Mouse (Mus musculus): ENCODE data around the gene Fads2. TPM values are rescaled to one million over a fixed set of nuclear protein-coding genes. Genes with fewer than 3 reads are reported as not detected.

Gene Fads2
- total RNA-seq, 2 experiments from 2014 or later, result 1.7 to 4.1 TPM

- DNase-seq, result no peak
- TF ChIP-seq CTCF (IDR thresholded peaks at IDR 0.05), result no peak
Observed at GRCm38 (mm10) chr19:10096371-10096876, 5.1 kb downstream of the Fads2 start.

GRCm38 (mm10) chr19:10094695-10095094, 6.9 kb downstream of the Fads2 start:
- no peak for DNase-seq
- no peak for TF ChIP-seq CTCF (IDR thresholded peaks at IDR 0.05)
- Histone ChIP-seq H3K27ac (no peak overlapping the region), H3K4me3 (no peak overlapping the region)
- intact Hi-C loops (cut with DNase I), result no loop called here

More at GRCm38 (mm10) chr19:10096371-10096876, 5.1 kb downstream of the Fads2 start:
- intact Hi-C loops (cut with DNase I), result no loop called here
- Histone ChIP-seq H3K27ac (no peak overlapping the region), H3K4me3 (no peak overlapping the region)

DNA sequence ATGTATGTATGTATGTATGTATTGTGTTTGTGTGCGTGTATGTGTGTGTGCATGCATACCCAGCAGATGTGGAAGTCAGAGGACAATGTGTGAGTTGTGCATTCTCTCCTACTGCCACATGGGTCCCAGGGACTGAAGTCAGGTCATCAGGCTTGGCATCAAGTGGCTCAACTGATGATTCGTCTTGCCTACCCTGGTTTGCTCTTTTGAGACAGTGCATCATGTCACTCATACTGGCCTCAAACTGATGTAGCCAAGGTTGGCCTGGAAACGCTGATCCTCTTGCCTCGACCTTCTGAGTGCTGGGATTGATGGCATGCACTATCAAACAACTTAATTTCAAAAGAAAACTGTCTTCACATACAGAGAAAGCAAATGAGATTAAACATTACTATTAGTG, 7.7 kb downstream of the Fads2 start:
- intact Hi-C loops (cut with DNase I), result no loop called here
- H3K27ac ChIP-seq, result no peak overlapping the region
- no peak overlapping the region for H3K4me3 ChIP-seq
- no peak for DNase-seq
- TF ChIP-seq CTCF (IDR thresholded peaks at IDR 0.05), result no peak

DNA sequence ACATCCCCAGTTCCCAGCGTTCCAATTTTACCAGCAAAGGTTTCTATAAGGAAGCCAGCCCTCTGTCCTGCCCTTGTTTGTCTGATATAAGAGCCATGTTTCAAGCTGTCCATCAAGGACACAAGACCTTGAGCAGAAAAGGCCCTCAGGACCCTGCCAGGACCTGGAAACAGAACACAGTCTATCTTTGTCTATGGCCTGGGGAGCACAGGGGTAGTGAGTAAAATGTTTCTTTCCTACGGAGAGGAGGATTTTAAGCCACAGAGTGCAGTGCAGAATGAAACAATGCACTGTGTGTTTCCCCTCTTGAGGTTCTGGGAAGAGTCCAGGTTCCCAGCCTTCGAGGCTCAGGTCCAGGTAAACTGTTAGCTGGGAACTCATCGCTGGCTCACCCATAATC, 14.6 kb downstream of the Fads2 start:
- no peak overlapping the region for H3K27ac ChIP-seq
- intact Hi-C loops (cut with DNase I), result no loop called here
- H3K4me3 ChIP-seq, result no peak overlapping the region
- no peak for DNase-seq
- TF ChIP-seq CTCF (IDR thresholded peaks at IDR 0.05), result no peak

GRCm38 (mm10) chr19:10085454-10085853, 16.1 kb downstream of the Fads2 start:
- Histone ChIP-seq H3K27ac (no peak overlapping the region), H3K4me3 (no peak overlapping the region)
- intact Hi-C loops (cut with DNase I), result no loop called here
- TF ChIP-seq CTCF (IDR thresholded peaks at IDR 0.05), result no peak
- DNase-seq, result no peak

DNA sequence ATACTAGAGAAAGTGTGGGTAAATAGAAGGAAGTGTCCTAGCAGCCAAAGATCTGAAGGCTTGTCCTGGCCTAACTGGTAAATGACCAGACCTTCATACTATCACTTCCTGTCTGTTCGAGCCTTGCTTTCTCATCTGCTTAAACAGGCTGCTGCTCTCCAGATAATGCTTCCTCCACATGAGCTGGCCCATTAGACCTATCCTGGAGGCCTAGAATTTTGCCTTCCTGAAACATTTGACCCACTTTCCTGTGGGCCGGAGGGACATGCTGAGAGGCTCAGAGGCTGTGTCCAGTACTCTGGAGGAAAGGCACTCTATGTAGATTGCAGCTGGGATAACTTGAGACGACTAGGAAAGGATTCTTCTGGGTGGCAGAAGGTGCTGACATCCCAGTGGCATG, 19.4 kb downstream of the Fads2 start:
- TF ChIP-seq CTCF (IDR thresholded peaks at IDR 0.05), result no peak
- H3K27ac ChIP-seq, result peak overlapping the region; percentile 44
- no peak overlapping the region for H3K4me3 ChIP-seq
- intact Hi-C loops (cut with DNase I), result no loop called here
- DNase-seq, result no peak

GRCm38 (mm10) chr19:10080384-10080783, 21.2 kb downstream of the Fads2 start:
- intact Hi-C loops (cut with DNase I), result no loop called here
- no peak overlapping the region for H3K4me3 ChIP-seq
- no peak for DNase-seq
- no peak for TF ChIP-seq CTCF (IDR thresholded peaks at IDR 0.05)
- H3K27ac ChIP-seq, result no peak overlapping the region

GRCm38 (mm10) chr19:10078392-10078791, 23.2 kb downstream of the Fads2 start:
- TF ChIP-seq CTCF (IDR thresholded peaks at IDR 0.05), result no peak
- DNase-seq, result no peak
- no peak overlapping the region for H3K4me3 ChIP-seq
- H3K27ac ChIP-seq, result no peak overlapping the region
- intact Hi-C loops (cut with DNase I), result no loop called here

DNA sequence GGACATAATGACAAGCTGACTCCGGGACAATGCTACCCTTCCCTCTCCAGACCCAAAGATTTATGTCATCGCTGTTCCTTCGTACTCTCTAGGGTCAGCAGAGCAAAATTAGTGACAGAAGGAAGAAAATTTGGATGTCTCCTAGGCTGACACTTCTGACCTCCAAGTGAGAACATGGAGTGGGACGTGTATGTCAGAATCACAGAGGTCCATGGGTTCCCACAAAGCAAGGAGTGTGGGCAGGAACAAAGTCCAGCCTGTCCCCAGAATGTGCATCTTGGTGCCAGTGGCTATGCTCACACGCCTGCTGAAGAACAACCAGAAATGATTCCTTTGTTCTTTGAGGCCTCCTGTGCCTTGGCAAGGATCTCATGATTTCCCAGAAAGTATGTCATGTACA, 28.4 kb downstream of the Fads2 start:
- no peak for DNase-seq
- intact Hi-C loops (cut with DNase I), result no loop called here
- Histone ChIP-seq H3K27ac (no peak overlapping the region), H3K4me3 (no peak overlapping the region)
- no peak for TF ChIP-seq CTCF (IDR thresholded peaks at IDR 0.05)

- H3K27ac ChIP-seq, result peak overlapping the region; percentile 40; the same call in 1 of the 2 replicates
- intact Hi-C loops (cut with DNase I), result no loop called here
Observed at GRCm38 (mm10) chr19:10071892-10072291, 29.7 kb downstream of the Fads2 start.

DNA sequence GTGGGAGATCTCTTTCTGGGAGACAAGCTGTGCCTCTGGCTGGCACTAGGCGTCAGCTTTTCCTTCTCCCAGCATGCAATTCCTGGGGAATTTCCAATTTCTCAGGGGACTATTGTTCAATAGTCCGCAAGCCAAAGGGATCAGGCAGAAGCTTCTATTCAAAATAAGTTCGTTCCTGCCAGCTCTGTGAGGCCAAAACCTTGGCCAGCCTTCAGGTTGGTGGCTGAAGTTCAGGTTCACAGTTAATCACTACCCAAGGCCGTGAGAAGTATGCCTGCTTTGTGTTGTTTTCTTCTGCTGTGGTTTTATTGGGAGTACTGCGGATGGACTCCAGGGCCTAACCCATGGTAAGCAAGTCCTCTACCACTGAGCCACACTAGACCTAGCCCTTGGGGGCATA, 30.4 kb downstream of the Fads2 start:
- no peak for DNase-seq
- Histone ChIP-seq H3K27ac (peak overlapping the region; percentile 40; the same call in 1 of the 2 replicates), H3K4me3 (no peak overlapping the region)
- intact Hi-C loops (cut with DNase I), result no loop called here
- no peak for TF ChIP-seq CTCF (IDR thresholded peaks at IDR 0.05)

More at GRCm38 (mm10) chr19:10071892-10072291, 29.7 kb downstream of the Fads2 start:
- DNase-seq, result no peak
- no peak overlapping the region for H3K4me3 ChIP-seq
- TF ChIP-seq CTCF (IDR thresholded peaks at IDR 0.05), result no peak

DNA sequence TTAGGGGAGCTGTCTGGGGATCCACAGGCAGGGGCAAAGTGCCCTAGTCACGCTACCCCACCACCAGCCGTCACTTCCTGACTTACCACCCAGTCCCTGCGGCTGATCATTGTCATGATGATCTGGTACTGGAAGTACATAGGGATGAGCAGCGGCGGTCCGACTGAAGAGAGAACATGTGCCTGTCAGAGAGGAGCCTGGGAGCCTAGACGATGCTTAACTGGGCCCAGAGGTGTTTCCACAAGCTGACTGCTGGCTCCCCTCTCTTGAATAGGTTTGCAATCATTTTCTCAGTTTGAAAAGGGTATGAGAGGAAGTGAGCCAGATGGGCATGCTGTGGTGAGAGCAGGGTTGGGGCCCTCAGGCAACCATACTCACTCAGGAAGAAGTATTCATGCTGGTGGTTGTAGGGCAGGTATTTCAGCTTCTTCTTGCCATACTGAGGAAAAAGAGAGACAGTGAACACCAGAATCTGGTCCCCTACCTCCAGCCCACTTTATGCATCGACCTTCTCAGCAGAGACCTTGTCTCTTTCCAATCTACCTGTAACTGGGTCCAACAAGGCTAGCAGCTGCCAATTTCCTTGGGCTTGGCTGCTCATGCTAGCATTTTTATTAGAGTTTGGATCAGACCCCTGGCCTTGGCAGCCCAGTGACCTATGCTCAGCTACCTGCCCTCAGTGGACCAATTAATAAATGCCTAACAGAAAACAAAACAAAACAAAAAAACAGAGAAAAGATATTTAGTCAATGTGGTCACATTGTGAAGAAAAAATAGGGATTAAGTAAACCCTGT, 31.2 kb downstream of the Fads2 start:
- intact Hi-C loops (cut with DNase I), result no loop called here
- no peak overlapping the region for H3K27ac ChIP-seq
- no peak overlapping the region for H3K4me3 ChIP-seq
- no peak for DNase-seq
- TF ChIP-seq CTCF (IDR thresholded peaks at IDR 0.05), result no peak

DNA sequence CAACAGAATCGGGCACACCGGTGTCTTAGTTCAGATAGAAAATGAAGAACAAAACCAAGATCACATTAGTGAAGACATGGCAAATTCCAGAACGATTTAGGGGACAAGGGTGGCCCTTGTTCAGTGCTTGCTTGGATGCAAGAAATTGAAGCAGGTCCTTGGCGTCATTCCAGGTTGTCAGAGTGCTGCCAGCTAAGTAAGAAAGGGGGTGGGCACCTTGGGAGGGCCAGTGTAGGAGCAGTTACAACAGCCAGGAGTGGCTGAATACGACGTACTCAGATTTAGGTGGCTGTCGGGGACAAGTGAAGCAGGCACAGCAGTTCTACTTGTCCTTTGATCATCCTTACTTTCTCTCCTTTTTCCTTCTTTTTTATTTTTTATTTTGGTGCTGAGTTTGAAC, 33.8 kb downstream of the Fads2 start:
- DNase-seq, result no peak
- TF ChIP-seq CTCF (IDR thresholded peaks at IDR 0.05), result no peak
- no peak overlapping the region for H3K27ac ChIP-seq
- no peak overlapping the region for H3K4me3 ChIP-seq
- intact Hi-C loops (cut with DNase I), result no loop called here

DNA sequence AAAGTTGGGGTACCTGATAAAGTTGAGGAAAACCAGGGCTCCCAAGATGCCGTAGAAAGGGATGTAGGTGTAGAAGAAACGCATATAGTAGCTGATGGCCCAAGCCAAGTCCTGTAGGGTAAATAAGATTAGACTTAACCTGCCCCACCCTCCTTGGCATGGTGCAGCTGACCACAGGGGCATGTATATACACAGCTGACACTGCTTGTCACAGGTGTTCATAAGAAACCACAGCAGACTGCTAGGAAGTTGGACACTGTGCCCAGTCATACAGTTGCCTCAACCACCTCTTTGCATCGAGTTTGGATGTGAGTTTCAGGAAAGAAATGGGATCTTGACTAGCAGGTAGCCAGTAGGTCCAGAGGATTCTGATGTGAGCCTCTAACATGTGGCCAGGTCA, 35.0 kb downstream of the Fads2 start:
- Histone ChIP-seq H3K27ac (no peak overlapping the region), H3K4me3 (no peak overlapping the region)
- DNase-seq, result no peak
- intact Hi-C loops (cut with DNase I), result no loop called here
- TF ChIP-seq CTCF (IDR thresholded peaks at IDR 0.05), result no peak

Data from gastrocnemius, adult 2 months (tissue).